Mouse (Mus musculus): ENCODE results near the gene Arap2. TPM values are rescaled to one million over a fixed set of nuclear protein-coding genes. Genes with fewer than 3 reads are reported as not detected.

Gene Arap2
- total and polyA plus RNA-seq, 3 experiments: 2.9 to 10.0 (median 9.3) TPM

GRCm38 (mm10) chr5:62764161-62764560, 1.8 kb downstream of the Arap2 start:
- intact Hi-C loops (cut with DNase I): loop anchor here (2.0 kb wide), 1 partner anchor 41 kb away; no protein-coding TSS in a partner anchor
- no peak overlapping the region for H3K9ac ChIP-seq (ENCODE audit: low read depth, low read length)

GRCm38 (mm10) chr5:62763046-62763445, 2.9 kb downstream of the Arap2 start:
- intact Hi-C loops (cut with DNase I): loop anchor here (2.0 kb wide), 1 partner anchor 16 kb away; no protein-coding TSS in a partner anchor
- Histone ChIP-seq H3K27ac (peak overlapping the region; percentile 85), H3K27me3 (ENCODE audit: control insufficient read depth, insufficient read depth, low read length) (no peaks in the 10 kb centered on the region), H3K79me2 (replicated peaks; ENCODE audit: control insufficient read depth, insufficient read depth, low read length) (no peaks in the 10 kb centered on the region; the same call in 1 of the 2 replicates), H3K4me1 (ENCODE audit: control insufficient read depth, insufficient read depth, low read length) (peaks cover 16% of the 10 kb centered on the region), H3K36me3 (ENCODE audit: control insufficient read depth, insufficient read depth, low read length) (peaks cover 26% of the 10 kb centered on the region), H3K9ac (ENCODE audit: low read depth, low read length) (no peak overlapping the region), H3K4me3 (no peak overlapping the region)
- 83% methylated on average over 1 of the region's 1 CpGs for WGBS
- TF ChIP-seq EP300 (IDR thresholded peaks at IDR 0.05; ENCODE audit: insufficient read depth, low read depth, low read length): no peak
- no peak for TF ChIP-seq CTCF (IDR thresholded peaks at IDR 0.05)
- TF ChIP-seq POLR2A (IDR thresholded peaks at IDR 0.05; ENCODE audit: insufficient read depth, low read depth, low read length): no peak
- DNase-seq: peak; percentile 19 to 24

More at GRCm38 (mm10) chr5:62764161-62764560, 1.8 kb downstream of the Arap2 start:
- DNase-seq: no peak
- Histone ChIP-seq H3K79me2 (replicated peaks; ENCODE audit: control insufficient read depth, insufficient read depth, low read length) (no peaks in the 10 kb centered on the region; the same call in 1 of the 2 replicates), H3K27me3 (ENCODE audit: control insufficient read depth, insufficient read depth, low read length) (no peaks in the 10 kb centered on the region), H3K36me3 (ENCODE audit: control insufficient read depth, insufficient read depth, low read length) (peaks cover 26% of the 10 kb centered on the region), H3K27ac (peak overlapping the region; percentile 85), H3K4me3 (no peak overlapping the region), H3K4me1 (ENCODE audit: control insufficient read depth, insufficient read depth, low read length) (peaks cover 16% of the 10 kb centered on the region)
- TF ChIP-seq EP300 (IDR thresholded peaks at IDR 0.05; ENCODE audit: insufficient read depth, low read depth, low read length) (no peak), CTCF (IDR thresholded peaks at IDR 0.05) (no peak), POLR2A (IDR thresholded peaks at IDR 0.05; ENCODE audit: insufficient read depth, low read depth, low read length) (no peak)
- 58% methylated on average over 5 of the region's 5 CpGs for WGBS

- TF ChIP-seq POLR2A (IDR thresholded peaks at IDR 0.05; ENCODE audit: insufficient read depth, low read depth, low read length) (no peak), EP300 (IDR thresholded peaks at IDR 0.05; ENCODE audit: insufficient read depth, low read depth, low read length) (no peak), CTCF (IDR thresholded peaks at IDR 0.05) (no peak)
- Histone ChIP-seq H3K36me3 (ENCODE audit: control insufficient read depth, insufficient read depth, low read length) (peaks cover 26% of the 10 kb centered on the region), H3K4me3 (peak overlapping the region; percentile 16; the same call in 1 of the 2 replicates), H3K4me1 (ENCODE audit: control insufficient read depth, insufficient read depth, low read length) (peaks cover 16% of the 10 kb centered on the region), H3K27me3 (ENCODE audit: control insufficient read depth, insufficient read depth, low read length) (no peaks in the 10 kb centered on the region), H3K27ac (peak overlapping the region; percentile 85), H3K9ac (ENCODE audit: low read depth, low read length) (peak overlapping the region; percentile 57), H3K79me2 (replicated peaks; ENCODE audit: control insufficient read depth, insufficient read depth, low read length) (no peaks in the 10 kb centered on the region; the same call in 1 of the 2 replicates)
- 3% methylated on average over 4 of the region's 4 CpGs for WGBS
- intact Hi-C loops (cut with DNase I): loop anchor here (2.0 kb wide), 1 partner anchor 16 kb away; no protein-coding TSS in a partner anchor
- peak in 1 of 2 experiments; percentile 25 for DNase-seq
Observed at GRCm38 (mm10) chr5:62762298-62762960, 3.5 kb downstream of the Arap2 start.

- peak overlapping the region; percentile 51 for H3K27ac ChIP-seq
- H3K4me3 ChIP-seq: no peak overlapping the region
- intact Hi-C loops (cut with DNase I): no loop called here
- WGBS: 45% methylated on average over 5 of the region's 5 CpGs
- no peak for TF ChIP-seq CTCF (IDR thresholded peaks at IDR 0.05)
- TF ChIP-seq EP300 (IDR thresholded peaks at IDR 0.05; ENCODE audit: insufficient read depth, low read depth, low read length): no peak
- no peak for TF ChIP-seq POLR2A (IDR thresholded peaks at IDR 0.05; ENCODE audit: insufficient read depth, low read depth, low read length)
- peaks cover 2% of the 10 kb centered on the region; the same call in 1 of the 2 replicates for H3K79me2 ChIP-seq (replicated peaks; ENCODE audit: control insufficient read depth, insufficient read depth, low read length)
- H3K27me3 ChIP-seq (ENCODE audit: control insufficient read depth, insufficient read depth, low read length): no peaks in the 10 kb centered on the region
- H3K9ac ChIP-seq (ENCODE audit: low read depth, low read length): no peak overlapping the region
- peaks cover 32% of the 10 kb centered on the region for H3K36me3 ChIP-seq (ENCODE audit: control insufficient read depth, insufficient read depth, low read length)
- DNase-seq: no peak
- H3K4me1 ChIP-seq (ENCODE audit: control insufficient read depth, insufficient read depth, low read length): peaks cover 16% of the 10 kb centered on the region
Observed at GRCm38 (mm10) chr5:62760791-62761504, 5.0 kb downstream of the Arap2 start.

- no peak overlapping the region for H3K27ac ChIP-seq
- no peak overlapping the region for H3K4me3 ChIP-seq
- no peaks in the 10 kb centered on the region for H3K27me3 ChIP-seq (ENCODE audit: control insufficient read depth, insufficient read depth, low read length)
- H3K9ac ChIP-seq (ENCODE audit: low read depth, low read length): no peak overlapping the region
- H3K36me3 ChIP-seq (ENCODE audit: control insufficient read depth, insufficient read depth, low read length): peaks cover 6% of the 10 kb centered on the region
- no peak for DNase-seq
- intact Hi-C loops (cut with DNase I): no loop called here
- H3K4me1 ChIP-seq (ENCODE audit: control insufficient read depth, insufficient read depth, low read length): peaks cover 2% of the 10 kb centered on the region
- WGBS: 84% methylated on average over 3 of the region's 3 CpGs
- TF ChIP-seq CTCF (IDR thresholded peaks at IDR 0.05): no peak
- TF ChIP-seq EP300 (IDR thresholded peaks at IDR 0.05; ENCODE audit: insufficient read depth, low read depth, low read length): no peak
- no peak for TF ChIP-seq POLR2A (IDR thresholded peaks at IDR 0.05; ENCODE audit: insufficient read depth, low read depth, low read length)
- peaks cover 3% of the 10 kb centered on the region; the same call in 1 of the 2 replicates for H3K79me2 ChIP-seq (replicated peaks; ENCODE audit: control insufficient read depth, insufficient read depth, low read length)
Observed at GRCm38 (mm10) chr5:62755808-62756527, 10.0 kb downstream of the Arap2 start.

All from heart, adult 2 months (tissue).